Mouse (Mus musculus) MN1 (cell line): ENCODE measurements at regions not wholly inside any gene's neighbourhood (a gene's known extent, or its start where the extent isn't known, plus 50 kb on each side); places are given as distances from the start of the nearest gene placed in this dataset.

Experiments
- DNase-seq: peaks from one replicate; pipeline ENCODE4 v3.0.0-alpha.2; 2016; ENCODE audit warnings: low spot score

DNA sequence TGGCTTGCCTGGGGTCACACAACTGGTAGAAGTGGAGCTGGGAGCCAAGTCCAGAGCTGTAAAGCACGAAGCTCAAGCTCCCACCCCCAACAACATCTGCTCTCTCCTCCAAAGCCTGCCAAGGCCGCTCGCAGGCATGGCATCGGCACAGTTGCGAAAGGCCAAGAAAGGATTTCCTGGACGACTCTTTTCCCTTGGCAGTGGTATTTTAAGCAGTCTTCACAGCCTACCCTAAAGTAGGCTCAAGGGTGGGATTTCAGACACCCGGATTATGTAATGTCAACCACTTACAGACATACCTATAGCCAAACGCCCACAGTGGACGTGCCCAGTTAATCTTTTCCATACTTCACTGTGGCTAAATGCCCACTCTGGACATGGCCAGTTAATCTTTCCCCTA, 162.6 kb downstream of the Inhbb start:
- no peak for DNase-seq

DNA sequence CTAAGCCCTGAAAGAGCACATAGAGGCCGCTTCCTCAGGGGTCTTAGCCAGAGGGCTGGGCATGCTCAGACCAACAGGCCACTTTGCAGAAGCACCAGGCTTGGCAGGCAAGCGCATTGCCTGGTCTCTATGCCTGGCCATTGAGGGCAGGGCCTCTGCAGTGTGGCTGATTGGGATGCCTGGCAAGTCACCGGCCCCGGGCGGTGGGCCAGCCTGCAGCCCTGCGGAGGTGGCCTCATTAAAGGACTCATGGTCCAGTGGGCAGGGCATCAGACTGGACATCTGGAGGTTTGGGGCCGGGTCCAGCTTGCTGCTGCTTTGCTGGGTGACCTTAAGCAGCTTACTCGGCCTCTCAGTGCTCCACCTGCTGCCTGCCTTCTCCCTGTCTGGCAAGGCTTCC, 165.3 kb downstream of the Inhbb start:
- DNase-seq = no peak

DNA sequence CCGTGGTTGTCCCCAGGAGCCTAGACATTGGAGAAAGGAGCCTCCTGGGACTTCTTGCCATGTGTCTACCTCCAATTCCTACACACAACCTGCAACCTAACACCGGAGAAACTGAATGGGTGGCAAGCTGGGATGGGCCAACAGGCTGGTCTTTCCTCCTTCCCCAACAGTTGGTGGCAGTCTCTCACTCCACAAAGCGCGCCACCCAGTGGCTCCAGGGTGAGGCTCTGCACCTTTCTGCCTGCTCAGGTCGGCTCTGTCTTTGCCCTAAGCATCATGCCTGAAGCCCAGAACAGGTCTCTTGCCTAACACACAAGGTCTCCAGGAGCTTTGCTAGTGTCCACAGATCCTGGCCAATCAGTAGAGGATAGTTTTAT, 166.0 kb downstream of the Inhbb start:
- DNase-seq = no peak

DNA sequence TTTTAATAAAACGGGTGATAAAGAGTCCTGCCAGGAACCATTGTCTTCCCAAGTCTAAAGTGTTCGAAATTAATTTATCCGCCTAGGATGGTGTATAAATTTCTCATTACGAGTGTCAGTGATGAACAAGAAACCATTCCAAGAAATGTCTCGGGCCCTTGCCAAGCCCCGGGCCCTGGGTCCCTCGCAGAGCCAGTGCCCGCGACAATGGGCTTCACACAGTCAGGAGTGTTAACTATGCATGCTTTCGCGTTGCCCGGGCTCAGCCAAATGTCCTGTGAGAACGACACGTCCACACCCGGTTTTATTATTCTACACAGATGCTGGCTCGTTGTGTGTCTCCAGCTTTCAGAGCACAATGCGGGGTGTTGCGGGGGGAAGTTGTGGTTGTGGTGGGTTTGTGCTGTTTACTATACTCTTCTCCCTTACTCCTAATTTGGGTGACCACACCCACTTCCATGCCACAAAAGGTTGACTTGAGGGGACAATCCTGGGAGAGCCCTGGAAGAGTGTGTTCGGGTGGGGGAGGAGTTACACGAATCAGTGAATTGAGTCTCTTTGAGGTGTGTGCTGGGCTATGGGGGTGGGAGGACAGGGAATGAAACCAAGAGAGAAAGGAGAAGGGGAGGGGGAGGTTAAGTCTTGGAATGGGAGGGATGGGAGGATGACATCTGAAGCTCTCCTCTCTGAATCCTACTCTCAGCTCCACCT, 166.5 kb downstream of the Inhbb start:
- DNase-seq = no peak

DNA sequence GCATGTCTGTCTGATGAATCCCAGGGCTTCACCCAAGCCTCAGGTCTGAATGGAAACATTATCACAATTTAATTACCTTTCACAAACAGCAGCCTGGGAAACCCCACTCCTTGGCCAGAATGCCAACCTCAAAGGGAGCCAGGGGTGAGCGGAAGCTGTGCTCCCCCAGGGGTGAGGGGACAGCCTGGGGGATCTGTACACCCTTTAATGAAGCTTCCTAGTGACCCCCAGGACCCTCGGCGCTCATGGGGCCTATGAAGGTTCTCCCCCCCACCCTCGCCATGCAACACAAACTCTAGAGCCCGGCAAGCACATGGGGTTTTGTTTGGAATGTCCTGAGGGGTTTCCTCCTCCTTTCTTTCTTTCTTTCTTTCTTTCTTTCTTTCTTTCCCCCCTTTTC, 167.1 kb downstream of the Inhbb start:
- no peak for DNase-seq

DNA sequence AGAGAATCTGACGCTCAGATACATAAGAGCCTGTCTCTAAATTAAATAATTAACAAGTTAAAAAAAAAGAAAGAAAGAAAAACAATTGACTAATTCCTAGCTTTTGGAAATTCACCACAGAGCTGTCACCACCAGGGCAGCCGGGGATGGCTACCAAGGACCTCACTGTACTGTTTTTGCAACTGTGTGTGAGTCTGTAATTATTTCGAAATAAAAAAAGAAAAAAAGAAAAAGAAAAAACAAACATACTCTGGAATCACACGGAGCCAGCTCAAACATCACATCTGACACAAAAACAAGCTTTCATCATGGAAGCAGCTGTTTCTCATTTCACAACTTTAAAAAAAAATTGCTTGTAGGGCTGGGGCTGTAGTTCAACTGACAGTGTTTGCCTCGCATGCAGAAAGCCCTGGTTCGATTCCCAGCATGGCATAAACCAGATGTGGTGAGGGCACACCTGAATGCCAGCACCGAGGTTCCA, 168.6 kb downstream of the Inhbb start:
- no peak for DNase-seq

DNA sequence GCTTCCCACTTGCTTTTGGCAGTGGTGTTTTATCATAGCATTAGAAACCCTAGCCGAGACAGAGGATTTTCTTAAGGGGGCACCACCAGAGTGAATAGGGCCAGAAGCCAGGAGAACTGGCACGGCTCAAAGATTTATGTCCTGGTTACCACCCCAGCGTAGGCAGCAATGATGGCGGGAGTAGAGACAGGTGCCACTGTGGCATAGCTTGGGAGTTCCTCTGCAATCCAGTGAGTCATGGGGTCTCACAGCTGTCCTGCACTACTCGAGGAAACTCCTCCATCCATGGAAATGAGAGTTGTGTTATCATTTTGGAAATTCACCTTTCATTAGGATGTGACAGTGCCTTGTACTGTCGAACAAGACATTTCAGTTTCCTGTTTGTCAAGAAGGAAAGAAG, 169.6 kb downstream of the Inhbb start:
- no peak for DNase-seq

DNA sequence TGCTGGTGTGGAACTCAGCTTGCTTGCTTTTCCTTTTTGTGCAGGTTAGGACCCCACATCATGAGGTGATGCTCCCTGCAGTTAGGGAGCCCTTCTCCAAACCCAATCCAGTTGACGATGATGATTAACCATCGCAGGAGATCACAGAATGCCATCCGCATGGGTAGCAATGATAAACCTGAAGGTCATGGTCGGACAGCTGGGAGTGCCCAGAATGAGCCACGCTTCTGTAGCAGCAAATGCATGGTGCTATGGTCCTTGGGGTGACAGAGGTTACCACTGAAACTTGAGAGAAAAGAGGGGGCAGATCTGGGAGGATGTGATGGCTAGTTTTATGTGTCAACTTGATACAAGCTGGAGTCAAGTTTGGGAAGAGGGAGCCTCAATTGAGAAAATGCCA, 170.3 kb downstream of the Inhbb start:
- no peak for DNase-seq

DNA sequence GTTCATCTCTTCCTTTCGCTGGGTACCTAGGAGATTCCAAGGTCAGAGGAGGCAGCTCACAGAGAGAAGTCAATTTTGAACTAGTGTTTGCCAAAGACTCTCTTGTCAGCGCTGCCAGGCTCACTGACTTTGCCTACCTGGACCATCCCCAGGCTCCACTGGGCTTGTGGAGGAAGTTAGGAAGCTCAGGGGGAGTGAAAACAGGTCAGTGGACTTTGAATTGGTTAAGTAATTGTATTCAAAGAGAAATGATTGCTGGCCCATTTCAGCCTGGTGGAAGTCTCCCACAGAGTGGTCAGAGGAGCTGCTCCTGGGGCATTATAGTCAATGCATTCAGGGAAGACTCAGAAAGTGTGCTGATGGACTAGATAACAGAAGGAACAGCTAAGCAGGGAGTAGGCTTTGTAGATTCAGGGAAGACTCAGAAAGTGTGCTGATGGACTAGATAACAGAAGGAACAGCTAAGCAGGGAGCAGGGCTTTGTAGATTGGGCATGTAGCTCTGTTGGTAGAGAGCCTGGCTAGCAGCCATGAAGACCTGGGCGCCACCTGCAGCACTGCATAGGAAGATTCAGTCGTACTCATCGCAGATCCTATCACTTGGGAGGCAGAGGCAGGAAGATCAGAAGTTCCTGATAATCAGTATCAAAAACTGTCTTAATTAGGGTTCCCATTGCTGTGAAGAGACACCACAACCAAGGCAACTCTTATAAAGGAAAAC, 173.1 kb downstream of the Inhbb start:
- no peak for DNase-seq

DNA sequence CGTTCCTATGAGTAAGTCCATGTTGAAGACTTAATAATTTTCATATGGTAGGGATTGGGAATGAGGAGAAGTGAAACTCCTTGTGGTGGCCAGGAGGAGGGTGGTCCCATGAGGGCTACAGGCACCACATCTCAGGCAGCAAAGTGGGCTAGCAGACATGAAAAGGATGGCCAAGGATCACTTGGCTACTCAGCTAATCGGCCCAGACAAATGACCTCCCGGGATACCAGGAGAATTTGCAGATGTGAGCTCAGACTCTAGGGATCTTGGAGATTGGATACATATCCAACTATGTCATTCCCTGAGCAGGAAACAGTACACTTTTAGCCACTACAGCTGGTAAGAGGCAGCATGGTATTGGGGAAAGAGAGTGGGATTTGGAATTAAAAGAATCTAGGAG, 174.9 kb downstream of the Inhbb start:
- no peak for DNase-seq

DNA sequence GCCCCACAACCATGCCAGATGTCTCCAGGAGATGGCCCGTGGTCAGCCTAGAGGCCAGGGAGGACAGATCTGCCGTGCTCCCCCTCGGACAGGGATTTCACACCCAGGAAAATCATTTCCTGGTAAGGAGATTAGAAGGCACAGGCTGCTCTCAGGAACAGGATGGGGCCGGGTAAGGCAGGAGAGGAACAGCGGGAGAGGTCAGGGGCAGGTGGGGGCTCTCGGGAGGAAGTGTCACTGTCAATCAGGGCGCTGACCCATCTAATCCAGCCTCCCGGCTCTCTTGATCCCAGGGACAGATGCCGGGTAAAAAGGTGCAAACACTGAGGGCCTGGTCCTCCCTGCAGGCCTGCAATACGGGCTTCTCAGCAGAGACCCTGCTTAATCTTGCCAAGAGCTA, 183.6 kb downstream of the Inhbb start:
- no peak for DNase-seq

DNA sequence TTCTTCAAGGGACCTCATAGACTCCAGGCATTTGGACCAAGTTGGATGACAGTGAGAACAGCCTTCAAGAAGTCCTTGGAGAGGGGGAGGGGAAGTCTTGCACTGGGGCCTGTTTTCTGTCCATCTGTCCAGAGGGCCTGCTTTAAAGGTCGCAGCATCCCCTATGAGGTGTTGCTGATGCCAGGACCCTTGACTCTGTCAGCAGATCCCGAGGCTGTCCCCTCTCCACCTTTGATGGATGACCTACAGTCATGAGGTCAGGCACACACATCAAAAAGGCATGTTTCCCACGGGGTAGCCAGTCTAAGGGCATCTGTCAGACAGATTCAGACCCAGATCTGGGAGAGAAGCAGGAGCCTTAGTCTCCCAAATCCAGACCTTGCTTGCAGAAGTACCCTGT, 183.4 kb upstream of the Gli2 start:
- DNase-seq = no peak

DNA sequence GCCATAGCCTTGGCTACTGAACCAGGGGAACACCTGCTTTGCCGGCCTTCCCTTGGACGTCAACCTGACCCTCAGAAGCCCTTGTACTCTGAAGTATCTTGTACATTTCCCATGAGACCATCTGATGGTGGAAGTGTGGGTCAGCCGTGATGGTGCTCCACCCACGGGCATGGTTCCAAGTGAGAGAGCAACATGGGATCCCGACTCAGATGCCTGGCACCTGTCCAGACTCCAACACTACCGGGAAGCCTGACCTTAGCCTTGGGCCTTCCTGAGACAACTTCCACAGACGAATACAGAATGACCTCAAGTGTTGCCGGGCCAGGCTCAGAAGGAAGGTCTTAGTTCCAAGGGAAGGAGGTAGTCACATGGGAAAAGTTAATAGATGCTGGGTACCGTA, 181.0 kb upstream of the Gli2 start:
- no peak for DNase-seq

DNA sequence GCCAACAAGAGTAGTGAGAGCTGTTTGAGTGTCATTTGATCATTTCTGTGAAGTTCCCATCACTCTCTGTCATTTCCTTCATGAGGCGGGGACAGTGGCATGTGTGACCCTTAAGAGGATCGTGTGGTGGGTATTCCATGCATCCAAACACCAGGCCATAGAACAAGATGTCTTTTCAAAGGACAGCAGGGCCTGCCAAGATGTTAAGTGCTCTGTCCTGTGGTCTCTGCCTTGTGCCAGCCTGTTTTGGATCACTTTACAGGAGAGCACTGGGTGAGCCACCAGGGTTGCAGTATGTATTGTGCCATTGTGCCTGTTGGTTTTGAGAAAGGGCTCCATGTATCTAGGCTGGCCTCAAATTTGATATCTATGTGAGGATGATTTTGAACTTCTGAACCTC, 173.6 kb upstream of the Gli2 start:
- DNase-seq = no peak

DNA sequence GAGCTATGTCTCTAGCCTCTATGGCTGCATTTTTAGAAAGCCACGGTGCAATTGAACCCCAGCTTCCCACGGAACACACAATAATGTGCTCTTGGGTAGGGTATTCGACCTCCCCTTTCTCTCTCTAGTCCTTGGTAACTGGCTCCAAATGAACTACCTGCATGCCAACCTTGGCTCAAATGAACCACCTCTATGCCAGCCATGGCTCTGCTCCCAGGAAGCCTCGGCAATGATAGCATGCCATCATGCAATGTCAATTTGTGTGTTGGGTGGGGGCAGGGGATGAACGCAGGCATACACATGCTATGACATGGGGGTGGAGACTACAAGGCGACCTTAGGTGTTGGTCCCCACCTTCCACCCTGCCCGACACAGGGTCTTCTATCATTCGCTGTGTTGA, 170.5 kb upstream of the Gli2 start:
- DNase-seq = no peak

DNA sequence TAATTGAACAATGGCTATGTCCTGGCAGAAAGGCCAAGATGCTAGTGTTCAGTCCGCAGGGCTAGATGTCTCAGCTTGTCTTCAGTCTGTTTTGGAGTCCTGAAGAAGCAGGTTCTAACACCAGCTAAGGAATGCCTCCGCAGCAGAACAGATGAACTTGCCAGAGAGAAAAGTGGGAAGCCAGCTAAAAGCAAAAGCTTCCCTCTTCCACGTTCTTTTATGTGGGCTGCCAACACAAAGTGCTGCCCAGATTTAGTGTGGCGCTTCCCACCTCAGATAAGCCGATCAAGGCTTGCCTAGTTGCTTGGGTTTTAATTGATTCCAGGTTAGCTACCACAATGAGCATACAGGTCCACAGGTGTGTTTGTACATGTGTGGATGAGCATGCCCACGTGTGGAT, 168.5 kb upstream of the Gli2 start:
- DNase-seq = no peak

DNA sequence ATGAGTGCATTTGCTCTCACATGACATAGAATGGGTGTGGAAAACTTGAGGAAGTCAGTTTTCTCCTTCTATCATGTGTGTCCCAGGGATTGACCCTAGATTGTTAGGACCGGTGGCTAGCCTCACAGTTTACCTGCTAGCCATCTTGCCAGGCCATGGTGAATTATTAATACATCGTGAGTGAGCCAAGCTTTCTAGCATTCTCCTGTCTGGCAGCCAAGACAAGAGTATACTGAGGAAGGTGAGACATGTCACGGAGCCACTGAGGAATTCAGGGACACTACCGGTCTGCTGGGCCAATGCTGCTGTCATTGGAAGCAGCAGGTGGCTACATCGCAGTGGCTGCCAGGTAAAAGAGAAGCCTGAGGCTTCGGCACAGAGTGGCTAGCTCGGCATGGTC, 167.6 kb upstream of the Gli2 start:
- DNase-seq = no peak

DNA sequence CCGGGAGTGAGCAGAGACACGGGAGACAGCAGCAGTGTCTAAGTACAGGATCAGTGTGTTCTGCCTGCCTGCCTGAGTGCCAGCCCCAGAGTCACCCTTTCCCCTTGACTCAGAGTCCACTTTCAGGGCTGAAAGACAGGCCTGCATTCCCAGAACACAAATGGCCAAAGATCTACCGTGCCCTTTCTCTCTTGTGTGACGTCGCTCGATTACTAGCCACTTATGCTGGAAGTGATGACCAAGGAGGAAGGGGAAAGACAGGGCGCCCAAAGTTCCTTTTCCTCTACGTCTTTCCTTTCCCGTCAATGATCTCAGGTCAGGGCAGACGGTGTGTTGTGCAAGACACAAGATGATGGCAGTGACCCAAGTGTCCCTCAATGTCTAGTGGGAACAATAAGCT, 166.4 kb upstream of the Gli2 start:
- DNase-seq = no peak

DNA sequence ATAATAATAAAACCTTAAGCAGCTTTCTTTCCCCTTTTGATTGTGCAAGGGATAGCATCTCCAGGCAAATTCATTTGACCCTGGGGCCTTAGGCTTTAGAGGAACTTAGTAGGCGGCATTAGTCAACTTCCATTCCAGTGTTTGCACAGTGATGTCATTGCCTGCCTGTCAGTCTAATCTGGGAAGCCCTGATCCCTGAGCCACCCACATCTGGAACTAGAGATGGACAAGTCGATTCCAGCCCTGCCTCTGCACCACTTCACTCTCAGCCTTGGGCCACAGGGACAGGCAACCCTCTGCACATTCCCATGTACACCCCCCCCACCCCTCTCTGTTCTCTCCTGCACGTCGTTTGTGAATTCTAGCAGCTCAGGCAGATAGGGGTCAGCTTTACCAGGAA, 164.0 kb upstream of the Gli2 start:
- DNase-seq = no peak

DNA sequence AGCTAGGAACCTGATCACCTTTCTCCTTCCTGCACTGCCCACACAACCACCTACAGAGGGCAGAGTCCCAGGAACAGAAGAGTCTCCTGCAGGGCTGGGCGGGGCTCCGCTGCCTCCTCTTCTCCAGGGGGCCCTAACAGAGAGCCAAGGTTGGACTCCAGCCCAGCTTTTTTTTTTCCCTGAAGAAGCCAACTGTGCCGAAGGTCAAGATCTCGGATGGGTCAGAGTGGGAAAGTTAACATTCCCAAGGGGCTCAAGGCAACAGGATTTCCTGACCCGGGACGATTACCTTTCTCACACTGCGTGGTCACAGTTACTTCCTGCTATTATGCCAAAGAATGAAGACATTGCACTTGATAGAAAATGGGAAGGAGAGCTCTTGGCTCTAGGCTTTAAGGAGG, 156.2 kb upstream of the Gli2 start:
- no peak for DNase-seq

DNA sequence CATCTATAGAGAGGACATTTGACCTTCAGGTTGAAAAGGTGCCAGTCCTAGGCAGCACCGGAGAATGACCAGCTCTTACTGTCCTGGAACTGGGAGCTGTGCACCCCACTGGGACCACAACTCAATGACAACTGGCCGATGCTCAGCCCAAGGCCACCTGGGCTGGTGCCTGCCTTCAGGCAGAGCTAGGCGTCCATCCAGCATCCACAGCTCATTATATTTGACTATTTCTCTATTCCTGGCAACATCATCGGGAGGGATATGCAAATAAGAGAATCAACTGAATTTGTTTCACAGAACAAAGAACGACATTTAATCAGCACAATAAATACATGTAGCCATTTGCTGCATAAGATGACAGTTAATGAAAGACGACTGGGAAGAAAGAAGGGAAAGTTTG, 149.0 kb upstream of the Gli2 start:
- no peak for DNase-seq

DNA sequence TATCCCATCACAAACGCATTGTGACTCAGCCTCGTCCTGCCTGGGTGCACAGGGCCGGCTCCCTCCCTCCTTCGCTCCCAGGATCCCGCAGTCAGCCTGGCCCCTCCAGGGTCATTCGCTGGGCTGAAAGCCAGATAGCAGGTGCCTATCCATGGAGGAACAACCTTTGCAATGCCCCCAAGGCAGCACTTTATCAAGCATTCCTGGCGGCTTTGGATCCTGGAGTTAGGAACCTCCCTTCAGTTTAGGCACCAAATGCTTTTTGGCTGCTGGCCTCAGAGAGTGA, 143.9 kb upstream of the Gli2 start:
- no peak for DNase-seq

DNA sequence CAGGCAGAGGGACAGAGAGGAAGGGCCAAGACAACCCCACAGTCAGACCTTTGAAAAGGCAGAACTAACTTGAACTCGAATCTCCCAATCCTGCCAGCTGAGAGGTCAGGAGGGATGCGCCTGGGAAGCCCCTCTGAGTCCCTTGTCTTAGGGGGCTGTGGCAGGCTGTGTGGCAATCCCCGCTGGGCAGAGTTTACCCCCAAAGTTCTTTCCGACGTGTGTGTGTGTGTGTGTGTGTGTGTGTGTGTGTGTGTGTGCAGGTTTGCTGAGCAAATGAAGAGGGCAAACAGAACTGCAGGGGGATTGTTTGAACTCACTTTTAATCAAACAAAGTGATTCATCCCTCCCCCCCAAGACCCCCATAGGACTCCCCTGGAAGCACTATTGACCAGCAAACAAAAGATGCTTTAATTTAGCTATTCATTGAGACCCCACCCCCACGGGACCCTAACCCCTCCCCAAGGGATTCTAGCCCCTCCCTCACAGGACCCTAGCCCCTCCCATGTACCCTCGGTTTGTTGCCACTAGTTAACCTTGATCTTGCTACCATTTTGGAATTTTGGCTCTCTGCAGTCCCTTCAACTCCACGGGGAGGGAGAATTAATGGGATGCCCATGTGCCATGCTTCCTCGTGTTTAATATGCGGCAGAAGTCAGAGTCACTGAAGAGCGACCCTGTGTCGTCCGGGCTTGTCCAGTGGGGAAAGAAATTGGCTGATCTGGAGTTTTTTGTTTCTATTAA, 143.4 kb upstream of the Gli2 start:
- no peak for DNase-seq

DNA sequence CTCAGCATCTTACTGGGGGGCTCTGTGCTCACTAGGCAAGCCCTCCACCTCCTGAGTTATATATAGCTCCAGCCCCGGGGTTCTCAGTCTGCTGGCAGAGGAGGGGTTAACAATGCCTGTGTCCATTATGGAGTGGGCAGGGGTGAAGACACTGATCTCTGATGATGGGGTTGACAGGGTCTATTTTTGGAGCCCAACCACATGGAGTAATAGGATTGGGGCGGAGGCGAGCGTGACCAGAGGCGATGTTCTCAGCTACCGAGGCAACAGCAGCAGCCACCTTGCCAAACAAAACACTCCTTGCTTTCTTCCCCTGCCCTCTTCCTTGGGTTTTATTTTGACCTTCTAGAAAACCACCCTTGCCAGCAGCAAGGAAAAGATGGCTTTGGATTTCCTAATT, 141.1 kb upstream of the Gli2 start:
- DNase-seq = no peak
